Mouse (Mus musculus): ENCODE data around the gene Insrr.
A peak's percentile ranks its signal among the peaks of the same experiment; 100 is the strongest.

Insrr gene

DNA sequence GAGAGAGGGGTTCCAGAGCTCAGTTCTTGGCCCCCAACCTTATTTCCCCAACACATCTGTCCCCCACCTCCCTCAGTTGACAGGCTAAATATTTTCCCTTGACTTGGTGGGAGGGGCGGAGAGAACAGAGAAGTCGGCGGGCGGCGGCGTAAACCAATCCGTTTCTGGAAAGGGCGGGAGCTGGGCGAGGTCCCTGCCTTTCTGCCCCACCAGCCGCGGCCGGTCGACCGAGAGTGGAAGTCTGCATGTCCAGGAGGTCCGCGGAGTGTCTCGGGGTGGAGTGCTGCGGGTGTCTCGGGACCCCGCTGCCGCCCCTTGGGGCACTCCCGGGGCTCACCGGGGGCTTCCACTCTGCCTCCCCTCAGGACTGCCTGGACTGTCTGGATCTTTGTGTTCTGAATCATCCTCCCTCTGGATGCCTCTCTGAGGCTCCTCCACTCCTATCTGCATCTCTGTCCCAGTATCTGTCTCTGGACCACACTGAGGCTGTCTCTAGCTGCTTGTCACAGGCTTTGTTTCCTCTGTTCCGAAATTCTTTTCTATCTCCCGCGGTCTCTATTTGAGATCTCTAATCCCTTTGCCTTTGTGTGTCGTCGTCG, at the start of gene Insrr:
Insrr (plus strand) TSS at position 216 of the 599 bp plus-strand sequence.
- peak; percentile 25 to 26 for DNase-seq

DNA sequence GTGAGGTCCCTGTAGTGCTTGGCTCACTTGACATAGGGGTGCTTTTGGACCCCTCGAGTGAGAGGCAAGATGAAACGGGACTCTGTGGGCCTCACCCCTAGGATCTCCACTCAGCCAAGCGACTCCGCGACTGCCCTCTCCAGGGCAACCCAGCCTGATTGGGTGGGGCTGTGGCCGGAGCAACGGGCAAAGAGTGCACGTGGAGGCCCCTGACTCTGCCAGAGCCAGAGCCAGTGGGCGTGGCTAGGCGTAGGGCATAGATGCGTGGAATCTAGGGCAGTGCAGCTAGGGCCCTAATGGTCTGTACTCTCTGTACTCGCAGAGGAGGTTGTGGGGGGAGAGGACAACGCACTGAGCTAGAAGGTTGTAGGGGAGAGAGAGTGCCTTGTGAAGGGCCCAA, 48.3 kb upstream of the Insrr start, which contains the start of gene Lrrc71:
Lrrc71 (minus strand) TSS at position 195 of the 400 bp plus-strand sequence.
- DNase-seq, result peak; percentile 29 to 64

DNA sequence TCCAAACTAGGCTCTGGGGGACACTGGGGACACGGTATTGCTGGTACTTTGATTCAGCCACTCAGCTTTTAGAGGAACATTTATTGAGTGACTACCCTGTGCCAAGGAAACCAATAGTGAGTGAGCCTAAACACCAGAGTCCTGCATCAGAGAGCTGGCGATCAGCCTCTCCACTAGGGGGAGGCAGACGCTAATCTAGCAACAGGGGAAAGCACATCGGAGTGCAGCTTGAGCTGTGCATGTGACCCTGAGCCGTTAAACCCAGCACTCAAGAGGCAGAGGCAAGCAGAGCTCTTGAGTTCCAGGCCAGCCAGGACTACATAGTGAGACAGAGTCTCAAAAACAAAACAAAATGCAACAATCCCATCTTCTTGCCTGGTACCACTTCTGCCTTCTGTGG, 47.7 kb upstream of the Insrr start:
- peak; percentile 44 to 67 for DNase-seq

DNA sequence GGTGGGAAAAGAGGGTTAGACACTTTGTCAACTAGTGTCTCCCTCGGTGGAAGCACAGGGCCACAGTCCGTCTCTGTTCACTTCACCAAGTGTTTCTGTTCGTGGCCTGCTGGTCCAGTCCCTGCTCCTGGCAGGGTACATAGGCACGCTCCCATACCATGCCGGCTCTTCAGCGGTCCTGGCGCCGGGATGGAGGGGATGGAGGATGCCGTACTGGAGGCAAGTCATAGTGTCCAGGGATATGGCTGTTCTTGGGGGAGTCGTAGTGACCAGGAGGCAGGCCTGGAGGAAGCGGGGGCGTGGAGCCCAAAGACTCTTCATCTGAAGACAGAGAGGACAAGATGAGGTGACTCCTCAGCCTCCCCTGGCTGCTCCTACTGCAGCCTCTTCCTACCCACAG, 46.8 kb upstream of the Insrr start:
- no peak for DNase-seq

DNA sequence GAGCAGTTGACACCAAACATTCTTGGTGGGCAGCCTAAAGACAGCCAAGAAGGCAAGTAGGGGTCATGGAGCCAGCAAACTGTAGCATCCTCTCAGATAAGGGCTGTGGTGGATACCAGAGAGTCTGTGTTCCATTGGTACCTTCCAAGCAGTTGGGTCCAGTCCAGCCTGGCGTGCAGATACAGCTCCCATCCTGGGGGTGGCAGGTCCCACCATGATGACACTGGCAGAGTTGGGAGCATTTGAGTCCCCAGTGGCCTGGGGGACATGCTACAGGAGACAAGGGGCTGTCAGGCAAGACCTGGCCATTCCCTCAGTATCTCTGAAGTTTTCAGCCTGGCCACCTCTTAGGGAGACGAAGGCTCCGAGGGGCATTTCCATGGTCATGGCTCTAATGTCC, 44.2 kb upstream of the Insrr start:
- no peak for DNase-seq

DNA sequence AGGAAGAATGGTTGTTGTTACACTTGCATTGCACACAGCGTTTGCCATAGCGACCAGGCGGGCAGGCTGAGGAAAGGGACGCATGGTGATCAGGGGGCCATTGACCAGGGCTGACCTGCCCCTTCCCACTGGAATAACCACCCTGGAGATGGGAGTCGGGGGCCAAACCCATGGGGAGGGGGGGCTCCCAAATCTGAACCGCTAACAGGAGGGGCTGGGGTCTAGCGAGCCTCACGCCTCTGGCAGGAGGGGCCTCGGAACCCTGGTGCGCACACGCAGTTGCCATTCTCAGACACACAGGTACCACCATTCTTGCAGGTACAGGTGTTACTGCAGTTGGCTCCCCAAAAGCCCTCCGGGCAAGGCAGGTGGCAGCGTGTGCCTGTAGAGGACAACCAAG, 42.9 kb upstream of the Insrr start:
- DNase-seq, result no peak

DNA sequence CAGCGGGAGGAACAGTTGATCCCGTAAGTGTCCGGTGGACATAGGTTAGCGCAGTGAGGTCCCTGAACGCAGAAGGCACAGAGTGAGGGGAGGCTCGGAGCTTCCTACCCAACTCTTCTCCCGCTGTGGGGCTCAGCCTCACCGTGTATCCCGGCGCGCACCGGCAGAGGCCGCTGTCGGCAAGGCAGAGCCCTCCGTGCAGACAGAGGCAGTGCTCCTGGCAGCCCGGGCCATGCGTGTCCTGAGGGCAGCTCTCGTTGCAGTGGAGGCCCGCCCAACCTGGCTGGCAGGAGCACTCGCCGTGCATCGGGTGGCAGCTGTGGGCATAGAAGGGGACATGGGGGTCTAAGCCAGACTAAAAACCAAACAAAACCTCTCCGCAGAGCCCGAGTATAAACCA, 40.8 kb upstream of the Insrr start:
- DNase-seq, result peak; percentile 80 to 84

DNA sequence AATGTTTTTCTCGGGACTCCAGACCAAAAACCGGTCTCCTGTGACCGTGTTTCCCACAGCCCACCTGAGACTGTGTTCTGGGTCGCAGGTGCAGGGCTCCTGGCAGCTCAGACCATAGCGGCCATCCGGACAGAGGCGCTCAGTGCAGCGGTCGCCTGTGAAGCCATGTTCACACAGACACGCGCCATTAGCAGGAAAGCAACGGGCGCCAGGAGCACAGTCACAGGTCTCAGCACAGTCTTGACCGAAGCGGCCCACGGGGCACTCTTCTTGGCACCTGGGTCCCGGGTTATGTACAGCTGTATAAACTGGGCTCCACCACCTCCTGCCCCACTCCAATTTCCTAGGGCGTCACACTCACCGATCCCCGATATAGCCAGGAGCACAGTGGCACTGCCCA, 40.3 kb upstream of the Insrr start:
- DNase-seq, result no peak

DNA sequence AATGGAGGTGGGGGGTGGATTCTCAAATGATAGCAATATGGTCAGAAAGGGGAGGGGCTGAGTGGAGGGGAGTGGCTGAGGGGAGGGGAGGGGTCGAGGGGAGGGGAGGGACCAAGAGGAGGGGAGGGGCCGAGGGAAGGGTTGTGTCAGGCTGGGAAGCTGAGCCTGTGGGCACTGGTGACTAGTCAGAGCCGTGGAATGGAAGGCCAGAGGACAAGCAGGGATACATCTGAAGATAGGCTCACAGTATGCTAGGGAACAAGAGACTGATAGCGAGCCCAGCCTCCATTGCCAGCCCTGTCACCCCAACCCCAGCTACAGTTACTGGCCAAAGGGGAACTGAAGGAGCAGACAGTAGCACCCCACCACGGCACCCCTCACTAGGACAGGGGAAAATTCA, 38.1 kb upstream of the Insrr start:
- DNase-seq, result no peak

DNA sequence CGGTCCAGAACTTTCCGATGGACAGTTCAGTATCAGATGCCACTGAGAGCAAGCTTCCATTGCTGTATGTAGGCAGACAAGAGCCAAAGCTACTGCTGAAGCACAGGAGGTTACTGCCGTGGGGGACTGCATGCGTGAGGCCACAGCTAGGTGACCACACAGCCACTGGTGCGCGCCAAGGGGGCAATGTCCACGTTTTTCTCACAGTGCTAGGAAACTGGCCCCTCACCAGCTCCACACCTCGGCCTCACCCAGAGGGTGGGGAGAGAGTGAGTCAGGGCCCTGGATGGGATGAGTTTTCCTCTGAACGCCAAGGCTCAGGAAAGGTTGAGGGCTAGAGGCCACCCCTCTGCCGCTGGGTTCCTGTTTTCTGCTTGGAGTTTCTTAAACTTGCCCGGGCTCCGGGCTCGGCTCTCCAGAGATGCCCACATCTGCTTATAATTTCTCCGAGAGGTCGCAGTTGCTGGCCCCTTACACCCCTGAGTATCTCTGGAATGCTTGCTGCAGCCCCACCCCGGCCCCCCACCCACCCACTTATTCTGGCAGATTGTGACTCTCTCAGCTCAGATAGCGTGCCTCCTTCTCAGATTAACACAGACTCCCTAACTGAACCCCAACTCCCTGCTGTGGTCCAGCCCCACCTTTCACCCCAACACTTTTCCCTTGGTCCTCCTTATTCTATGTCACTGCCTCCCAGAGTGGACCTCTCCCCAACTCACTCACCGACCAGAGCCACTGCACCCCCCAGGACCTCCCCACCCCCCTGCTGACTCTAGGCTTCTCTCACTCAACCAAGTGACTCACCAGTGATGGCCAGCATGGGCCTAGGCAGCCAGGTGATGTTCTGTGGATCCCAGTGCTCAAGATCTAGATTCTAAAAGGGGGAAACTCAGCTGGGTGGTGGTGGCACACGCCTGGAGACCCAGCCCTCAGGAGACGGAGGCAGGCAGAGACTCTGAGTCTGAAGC, 35.1 kb upstream of the Insrr start:
- DNase-seq, result no peak

DNA sequence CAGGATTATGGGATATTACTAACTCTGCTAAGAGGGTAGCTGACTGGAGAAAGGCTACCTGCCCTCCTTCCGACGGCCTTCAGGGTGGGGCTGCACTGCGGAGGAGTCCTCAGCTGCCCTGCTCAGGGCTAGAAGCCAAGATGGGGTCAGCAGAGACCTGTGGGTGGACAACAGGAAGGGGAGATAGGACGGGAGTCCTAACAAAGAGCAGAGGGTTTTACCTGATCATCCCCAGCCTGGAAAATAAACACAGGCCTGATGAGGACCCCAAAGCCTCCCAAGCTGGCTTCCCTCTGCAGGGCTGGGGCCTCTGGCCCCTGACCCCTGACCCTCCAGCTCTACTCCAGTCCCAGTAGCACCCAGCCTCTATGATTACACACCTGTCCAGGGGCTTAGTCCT, 33.5 kb upstream of the Insrr start:
- DNase-seq, result no peak

DNA sequence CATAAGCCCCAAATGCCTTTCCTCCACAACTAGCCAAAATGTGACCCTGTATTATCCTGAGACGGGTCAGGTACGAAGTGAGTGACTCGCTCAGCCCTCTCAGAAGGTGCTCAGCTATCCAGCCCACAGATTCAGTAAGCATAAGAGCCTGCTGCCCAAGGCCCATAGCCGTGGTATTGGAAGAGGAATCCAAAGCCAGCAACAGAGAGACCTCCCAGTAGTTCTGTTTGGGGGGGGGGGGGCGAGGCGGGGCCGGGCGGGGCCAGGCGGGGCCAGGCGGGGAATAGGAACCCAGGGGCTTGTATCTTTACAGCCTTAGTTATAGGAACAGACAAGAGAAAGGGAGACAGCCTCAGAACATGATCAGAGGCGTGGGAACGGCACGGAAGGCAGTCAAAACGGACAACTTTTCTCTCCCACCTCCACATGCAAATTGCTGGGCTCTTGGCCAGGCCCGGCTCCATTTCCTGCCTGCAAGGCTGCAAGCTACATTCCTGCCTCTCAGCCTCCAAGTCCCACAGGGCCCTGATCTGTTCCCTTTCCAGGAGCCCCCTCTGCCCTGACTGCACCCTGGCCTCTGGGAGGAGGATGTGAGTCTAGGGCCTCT, 33.0 kb upstream of the Insrr start:
- DNase-seq, result peak; percentile 56 to 60

DNA sequence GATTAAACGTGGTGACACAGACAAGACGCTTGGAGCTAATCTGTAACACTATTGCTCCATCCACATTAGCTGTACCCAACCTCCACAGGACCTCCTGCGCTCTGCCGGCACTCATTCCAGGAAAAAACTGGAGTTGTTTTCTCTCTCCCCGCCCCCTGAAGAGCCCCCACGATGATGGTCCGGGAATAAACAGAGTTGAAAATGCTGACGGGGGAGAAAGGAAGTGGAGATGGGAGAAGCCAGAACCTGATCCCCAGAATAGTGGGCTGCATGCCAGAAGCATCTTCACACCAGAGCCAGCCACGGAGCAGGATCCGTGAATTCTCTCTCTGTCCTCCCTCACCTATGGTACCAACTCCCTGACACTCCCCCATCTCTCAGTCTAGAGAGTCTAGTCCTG, 32.2 kb upstream of the Insrr start:
- no peak for DNase-seq

DNA sequence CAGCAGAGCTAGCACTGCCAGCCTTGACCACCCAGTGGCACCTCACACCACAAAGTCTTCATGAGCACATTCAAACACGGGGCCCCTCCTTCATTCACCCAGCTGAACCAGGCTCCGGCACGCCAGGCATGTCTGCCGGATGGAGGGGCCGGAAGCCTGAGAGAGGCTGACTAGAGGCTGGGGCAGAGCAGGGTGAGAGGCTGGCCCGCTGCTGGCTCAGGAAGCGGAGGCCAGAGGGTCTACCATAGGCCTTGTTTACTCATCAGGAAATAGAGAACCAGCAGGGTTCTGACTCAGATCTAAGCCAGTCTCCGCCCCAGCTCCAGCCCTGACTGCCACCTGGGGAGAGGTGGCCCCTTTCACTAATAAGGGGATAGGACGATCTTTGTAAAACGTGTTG, 31.7 kb upstream of the Insrr start:
- DNase-seq, result peak; percentile 66 to 67

DNA sequence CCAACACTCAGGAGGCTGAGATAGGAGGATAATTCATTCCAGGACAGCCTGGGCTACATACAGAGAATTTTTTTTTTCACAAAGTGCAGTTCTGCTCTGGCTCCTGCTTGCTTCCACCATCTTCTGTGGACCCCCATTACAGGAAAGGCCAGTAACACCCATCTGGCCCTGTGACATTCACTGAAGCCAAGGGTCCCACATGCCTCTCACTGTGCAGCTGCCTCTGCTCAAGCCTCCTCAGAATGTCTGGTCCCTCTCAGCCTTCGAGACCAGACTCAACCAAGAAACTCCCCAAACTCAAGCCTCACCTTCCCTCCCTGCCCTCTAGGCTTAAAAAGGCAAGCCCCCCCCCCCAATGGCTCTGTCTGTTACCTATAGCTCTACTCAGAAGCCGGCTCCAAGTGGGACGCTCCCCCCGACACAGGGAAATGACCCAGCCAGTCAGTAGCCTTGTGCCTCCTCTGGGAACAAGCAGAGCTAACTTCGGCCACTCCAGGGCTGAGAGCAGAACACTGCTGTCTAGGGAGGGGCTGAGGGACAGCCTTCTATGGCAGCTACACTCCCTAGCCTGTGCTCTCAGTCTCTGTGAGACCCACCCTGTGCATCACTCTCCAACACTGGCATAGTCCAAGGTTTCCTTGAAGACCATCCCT, 31.0 kb upstream of the Insrr start:
- no peak for DNase-seq

DNA sequence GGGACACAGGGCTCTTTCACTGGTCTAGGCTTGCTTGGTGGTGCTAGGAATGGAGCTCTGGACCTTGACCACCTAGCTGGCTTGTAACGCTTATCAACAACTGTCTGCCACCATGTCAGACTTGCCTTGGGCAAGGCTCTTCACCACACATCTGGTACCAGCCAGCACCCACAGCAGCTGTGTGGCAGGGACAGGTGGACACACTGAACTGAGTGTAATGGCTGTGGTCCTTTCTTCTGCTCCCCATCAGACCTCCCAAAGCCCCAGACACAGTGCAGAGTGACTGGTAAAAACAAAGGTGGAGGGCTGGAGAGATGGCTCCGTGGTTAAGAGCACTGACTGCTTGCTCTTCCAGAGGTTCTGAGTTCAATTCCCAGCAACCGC, 30.5 kb upstream of the Insrr start:
- no peak for DNase-seq

DNA sequence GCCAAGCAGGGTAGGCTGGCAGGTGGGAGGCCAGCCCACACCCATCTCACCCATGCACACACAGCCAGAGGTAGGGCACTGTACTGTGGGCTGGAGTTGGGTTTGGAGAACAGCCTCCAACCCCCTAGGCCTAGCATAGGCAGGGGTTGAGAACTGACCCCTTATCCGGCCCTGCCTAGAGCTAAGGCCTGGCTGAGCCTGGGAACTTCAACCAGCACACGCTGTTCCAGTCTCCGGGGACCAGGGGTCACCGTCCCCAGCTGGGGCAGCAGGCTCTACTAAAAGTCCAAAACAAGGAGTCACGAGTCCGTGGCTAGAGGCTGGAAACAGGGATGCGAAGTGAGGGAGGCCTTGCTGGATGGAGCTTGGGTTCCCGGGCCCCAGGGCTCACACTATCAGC, 29.0 kb upstream of the Insrr start:
- DNase-seq, result peak; percentile 32 to 35

DNA sequence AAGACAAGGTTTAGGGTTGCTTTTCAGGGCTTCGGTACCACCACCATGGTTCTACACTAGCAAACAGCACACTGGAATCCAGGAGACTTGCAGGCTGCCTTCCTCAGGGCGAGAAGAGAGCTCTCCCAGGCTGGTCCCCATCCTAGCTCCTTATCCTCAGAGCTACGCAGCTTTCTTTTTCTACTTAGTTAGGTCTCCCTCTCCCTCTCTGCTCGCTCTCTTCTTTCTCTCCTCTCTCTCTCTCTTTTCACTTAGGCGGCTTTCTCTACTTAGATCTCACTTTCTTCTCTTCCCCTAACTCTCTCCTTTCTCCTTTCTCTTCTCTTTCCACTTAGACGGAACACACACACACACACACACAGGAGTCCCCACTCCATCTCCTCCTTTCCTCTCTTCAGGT, 28.3 kb upstream of the Insrr start:
- no peak for DNase-seq

DNA sequence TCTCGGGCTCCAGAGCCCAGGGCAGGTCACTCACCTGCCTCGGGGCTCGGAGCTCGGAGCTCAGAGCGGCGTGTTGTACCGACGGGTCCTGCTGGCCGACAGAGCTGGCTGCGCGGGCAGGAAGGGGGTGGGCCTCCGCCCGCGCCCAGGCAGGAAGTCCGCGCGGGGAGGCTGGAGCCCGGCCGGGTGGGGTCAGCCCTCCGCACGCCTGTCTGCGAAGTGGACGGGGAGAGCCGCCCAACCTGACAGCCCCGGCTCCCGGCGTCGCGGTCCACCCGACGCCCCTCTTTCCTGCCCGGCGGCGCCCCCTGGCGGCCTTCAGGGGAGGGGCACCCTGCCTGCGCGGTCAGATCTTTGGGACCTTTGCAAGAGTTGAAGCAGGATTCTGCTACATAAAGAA, 27.9 kb upstream of the Insrr start:
- peak; percentile 87 to 90 for DNase-seq

DNA sequence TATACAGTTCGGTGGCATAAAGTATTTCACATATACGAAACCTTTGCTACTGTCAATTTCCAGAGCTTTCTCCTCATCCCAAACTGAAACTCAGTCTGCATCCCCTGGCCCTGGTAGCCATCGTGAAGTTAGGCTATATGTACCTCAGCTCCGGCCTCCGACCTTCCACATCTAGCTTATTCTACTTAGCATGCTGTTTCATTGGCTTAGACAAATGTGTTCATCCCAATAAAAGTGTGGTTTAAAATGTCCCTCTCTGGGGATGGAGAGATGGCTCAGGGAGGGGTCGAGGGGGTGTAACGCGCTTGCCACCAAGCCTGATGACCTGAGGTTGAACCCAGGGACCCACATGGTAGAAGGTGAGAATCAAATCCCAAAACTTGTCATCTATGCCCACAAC, 27.2 kb upstream of the Insrr start:
- DNase-seq, result no peak

DNA sequence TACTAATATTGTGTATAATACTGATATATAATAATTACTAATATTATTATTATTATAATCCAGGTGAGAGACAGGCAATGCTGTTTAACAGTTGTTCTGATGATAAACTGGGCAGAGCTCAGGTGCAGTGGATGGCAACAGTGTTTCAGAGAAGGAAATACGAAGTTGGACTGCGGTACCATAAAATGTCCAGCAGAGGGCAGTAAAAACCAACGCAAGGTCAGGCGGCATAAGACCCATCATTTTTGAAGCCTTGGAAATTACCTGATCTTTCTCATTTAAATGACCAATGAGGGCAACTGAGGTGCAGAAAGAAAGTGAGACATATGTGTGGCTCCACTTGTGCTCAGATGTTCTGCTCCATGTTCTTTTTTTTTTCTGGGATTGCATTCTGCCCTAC, 26.5 kb upstream of the Insrr start:
- peak in 1 of 2 experiments; percentile 50 for DNase-seq

DNA sequence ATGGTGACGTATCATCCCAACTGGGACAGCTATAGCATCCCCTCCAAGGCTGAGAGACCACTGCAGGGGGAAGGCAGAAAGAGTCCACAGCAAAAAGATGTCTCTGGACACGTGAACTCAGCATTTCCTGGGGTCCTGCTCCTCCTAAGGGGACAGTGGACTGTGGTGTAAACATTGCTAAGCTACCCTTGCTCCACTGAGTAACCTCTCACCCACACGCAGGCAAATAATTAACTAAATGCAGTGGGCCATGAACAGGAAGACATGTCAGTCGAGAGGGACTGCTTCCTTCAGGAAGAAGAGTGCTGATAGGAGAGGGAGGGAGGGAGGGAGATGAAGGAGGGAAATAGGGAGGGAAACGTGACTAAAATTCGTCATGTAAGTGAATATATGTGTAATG, 25.7 kb upstream of the Insrr start:
- DNase-seq, result no peak

DNA sequence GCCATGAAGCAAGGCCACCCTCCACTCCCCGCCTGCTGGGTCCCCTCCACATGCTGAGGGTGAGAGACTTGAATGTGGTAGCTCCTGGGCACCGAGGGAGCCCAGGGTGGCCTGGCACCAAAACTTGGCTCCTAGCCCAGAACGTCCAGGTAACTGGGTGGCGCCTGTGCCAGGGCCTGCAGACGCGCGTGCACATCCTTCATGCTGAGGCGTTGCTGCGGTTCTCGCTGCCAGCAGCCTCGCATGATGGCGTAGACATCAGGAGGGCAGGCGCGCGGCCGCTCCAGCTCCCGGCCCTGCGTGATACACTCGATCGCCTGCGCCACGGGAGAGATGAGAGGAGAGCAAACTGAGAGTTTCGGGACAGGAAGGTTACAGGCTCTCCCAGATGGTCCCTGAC, 18.5 kb upstream of the Insrr start:
- peak in 1 of 2 experiments; percentile 28 for DNase-seq

All from lung, adult 18-20 months (tissue).